10 mouse cellular contexts compared by ENCODE assay signal in the genomic region with DNA sequence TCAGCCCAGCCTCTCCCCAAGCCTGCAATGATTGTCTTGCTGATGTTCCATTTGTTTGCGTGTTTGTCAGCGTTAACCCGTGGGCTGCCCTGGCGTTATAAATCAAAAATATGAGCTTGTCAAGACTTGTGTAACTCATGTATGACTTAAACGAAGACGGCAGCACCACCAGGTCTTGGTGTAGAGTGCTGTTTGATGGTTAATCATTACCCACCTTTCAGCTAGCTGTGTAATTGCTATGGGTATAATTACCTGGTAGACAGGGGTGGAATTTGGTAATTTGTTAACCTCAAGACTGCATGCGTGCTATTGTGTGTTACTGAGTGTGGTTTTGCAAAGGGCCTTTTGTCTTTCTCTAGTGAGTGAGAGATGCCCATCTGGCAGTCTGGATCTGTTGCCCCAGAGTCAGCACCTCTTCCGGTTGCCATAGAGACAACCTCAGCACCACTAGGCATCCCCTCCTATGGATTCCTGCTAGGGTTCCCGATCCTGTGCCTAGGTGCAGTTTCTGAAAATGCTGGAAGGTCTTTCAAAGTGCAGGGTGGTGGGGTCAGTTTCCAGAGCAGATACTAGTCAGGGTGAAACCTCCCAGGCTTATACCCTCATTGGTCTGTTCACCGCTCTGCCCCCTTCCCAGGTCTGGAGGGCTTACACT. TPM values are rescaled to one million over a fixed set of nuclear protein-coding genes. Genes with fewer than 3 reads are reported as not detected.
A peak's percentile ranks its signal among the peaks of the same experiment; 100 is the strongest.
DNase-seq lines count a peak whose midpoint lies in the region; ATAC-seq and TF ChIP-seq lines count a peak whose summit lies in the region.
"Had no signal": no experiment of that assay in that cellular context is flagged by ENCODE, and none has a peak within 500 bp of the region (broad histone marks: within the 10 kb centered on the region; RNA-seq: fewer than 3 reads in every experiment).

No protein-coding gene starts in this region.

- H3K27me3 ChIP-seq in ES-Bruce4 (ENCODE audit: control insufficient read depth, insufficient read depth, low read length, poor library complexity, severe bottlenecking): no peaks in the 10 kb centered on the region
- 0 out of 2 replicates have a peak, but pooled peaks cover 5% of the 10 kb centered on the region for H3K27me3 ChIP-seq in embryonic facial prominence, embryonic 10.5 days (replicated peaks; ENCODE audit: low read depth, poor library complexity, severe bottlenecking)
- no peaks in the 10 kb centered on the region for H3K27me3 ChIP-seq in hindbrain, embryonic 13.5 days
- no peaks in the 10 kb centered on the region for H3K27me3 ChIP-seq in limb, embryonic 13.5 days
- H3K27me3 ChIP-seq: liver, embryonic 13.5 days had no signal

- H3K9me3 ChIP-seq in ES-Bruce4 (replicated peaks; ENCODE audit: control insufficient read depth, insufficient read depth, low read length, poor library complexity, severe bottlenecking): no peaks in the 10 kb centered on the region
- no peaks in the 10 kb centered on the region for H3K9me3 ChIP-seq in embryonic facial prominence, embryonic 10.5 days
- H3K9me3 ChIP-seq in hindbrain, embryonic 13.5 days: no peaks in the 10 kb centered on the region
- H3K9me3 ChIP-seq in limb, embryonic 13.5 days: no peaks in the 10 kb centered on the region
- H3K9me3 ChIP-seq: liver, embryonic 13.5 days had no signal

- DNase-seq in embryonic facial prominence, embryonic 10.5 days (ENCODE audit: low spot score): no peak
- no peak for DNase-seq in left cerebral cortex, postnatal 14 days (ENCODE audit: low spot score in 2 of 2)
- no peak for DNase-seq in layer of hippocampus, postnatal 10 days (ENCODE audit: low spot score in 2 of 2)
- no peak for DNase-seq in testis, postnatal 10 days (ENCODE audit: low spot score)
- DNase-seq in right cerebral cortex, postnatal 14 days: no peak
- DNase-seq: cerebellum, adult 8-10 months; liver, embryonic 13.5 days had no signal

- no peak overlapping the region for H3K4me3 ChIP-seq in ES-Bruce4 (ENCODE audit: low read depth, low read length)
- 0 out of 2 replicates have a peak overlapping the region, but pooled peaks have one; percentile 47 for H3K4me3 ChIP-seq in embryonic facial prominence, embryonic 10.5 days
- no peak overlapping the region for H3K4me3 ChIP-seq in hindbrain, embryonic 13.5 days
- H3K4me3 ChIP-seq in limb, embryonic 13.5 days: no peak overlapping the region
- H3K4me3 ChIP-seq: liver, embryonic 13.5 days had no signal

- intact Hi-C loops in left cerebral cortex, postnatal 14 days (cut with DNase I): no loop called here

- peak overlapping the region; percentile 54; the same call in 1 of the 2 replicates for H3K4me2 ChIP-seq in hindbrain, embryonic 13.5 days
- H3K4me2 ChIP-seq in limb, embryonic 13.5 days (replicated peaks): 0 out of 2 replicates have a peak overlapping the region, but pooled peaks have one; percentile 69
- H3K4me2 ChIP-seq: liver, embryonic 13.5 days had no signal

- no peak for TF ChIP-seq CTCF in ES-Bruce4 (IDR thresholded peaks at IDR 0.05; ENCODE audit: low read depth, low read length)

- 64% methylated on average over 10 of the region's 10 CpGs for WGBS in embryonic facial prominence, embryonic 10.5 days
- 19% methylated on average over 10 of the region's 10 CpGs for WGBS in hindbrain, embryonic 13.5 days
- WGBS in limb, embryonic 13.5 days: 48% methylated on average over 10 of the region's 10 CpGs

- no peak for TF ChIP-seq EP300 in ES-Bruce4 (IDR thresholded peaks at IDR 0.05; ENCODE audit: insufficient read depth, low read depth, low read length)

- H3K9ac ChIP-seq in ES-Bruce4 (ENCODE audit: low read depth, poor library complexity, severe bottlenecking): no peak overlapping the region
- H3K9ac ChIP-seq in hindbrain, embryonic 13.5 days: peak overlapping the region; percentile 35; the same call in 1 of the 2 replicates
- no peak overlapping the region for H3K9ac ChIP-seq in limb, embryonic 13.5 days
- H3K9ac ChIP-seq: liver, embryonic 13.5 days had no signal

- H3K27ac ChIP-seq in ES-Bruce4 (ENCODE audit: insufficient read depth, low read length): peak overlapping the region; percentile 39; the same call in 1 of the 2 replicates
- peak overlapping the region; percentile 77 for H3K27ac ChIP-seq in embryonic facial prominence, embryonic 10.5 days (replicated peaks)
- peak overlapping the region; percentile 84 for H3K27ac ChIP-seq in hindbrain, embryonic 13.5 days
- H3K27ac ChIP-seq in limb, embryonic 13.5 days: peak overlapping the region; percentile 22; the same call in 1 of the 2 replicates
- H3K27ac ChIP-seq: liver, embryonic 13.5 days had no signal

- no peaks in the 10 kb centered on the region for H3K36me3 ChIP-seq in ES-Bruce4 (ENCODE audit: control insufficient read depth, insufficient read depth, low read length, poor library complexity, severe bottlenecking)
- H3K36me3 ChIP-seq in embryonic facial prominence, embryonic 10.5 days (replicated peaks): no peaks in the 10 kb centered on the region
- H3K36me3 ChIP-seq in hindbrain, embryonic 13.5 days: no peaks in the 10 kb centered on the region
- H3K36me3 ChIP-seq in limb, embryonic 13.5 days: no peaks in the 10 kb centered on the region
- H3K36me3 ChIP-seq: liver, embryonic 13.5 days had no signal

- TF ChIP-seq POLR2A in ES-Bruce4 (IDR thresholded peaks at IDR 0.05; ENCODE audit: insufficient read depth, low read length): no peak

- no peak for ATAC-seq in hindbrain, embryonic 13.5 days (ENCODE audit: low FRiP score)
- ATAC-seq in limb, embryonic 13.5 days (ENCODE audit: low FRiP score, low read depth): no peak

- peaks cover 28% of the 10 kb centered on the region for H3K4me1 ChIP-seq in ES-Bruce4 (ENCODE audit: control insufficient read depth, insufficient read depth, low read length)
- peaks cover 65% of the 10 kb centered on the region for H3K4me1 ChIP-seq in embryonic facial prominence, embryonic 10.5 days
- peaks cover 77% of the 10 kb centered on the region for H3K4me1 ChIP-seq in hindbrain, embryonic 13.5 days (replicated peaks)
- peaks cover 54% of the 10 kb centered on the region for H3K4me1 ChIP-seq in limb, embryonic 13.5 days

RNA-seq across cellular contexts. Expression of a gene that starts 15.1 kb away (rescaled TPM):
- polyA plus RNA-seq in ES-Bruce4 (2011; ENCODE audit: insufficient read depth, insufficient read length, low read depth, missing spikeins): 40.3 and 44.1 TPM in 2 replicates
- 14.1 and 14.7 TPM in 2 replicates for polyA plus RNA-seq in embryonic facial prominence, embryonic 10.5 days (2016; fragmentation: Nextera tagmentation; extraction: Ambion mirVana)
- 43.0 and 46.2 TPM in 2 replicates for polyA plus RNA-seq in hindbrain, embryonic 13.5 days (2015; fragmentation: Nextera tagmentation; extraction: Ambion mirVana)
- polyA plus RNA-seq in limb, embryonic 13.5 days (2015; fragmentation: Nextera tagmentation; extraction: Ambion mirVana): 17.0 and 17.7 TPM in 2 replicates
- 100 to 1,000 TPM; 217 to 226 TPM for total RNA-seq in left cerebral cortex, postnatal 14 days (2021)
- total RNA-seq in layer of hippocampus, postnatal 10 days (2021): 100 to 1,000 TPM; 207 to 210 TPM

RNA-seq across cellular contexts. Expression of a gene that starts 35.4 kb away (rescaled TPM):
- 3.1 and 3.3 TPM in 2 replicates for polyA plus RNA-seq in ES-Bruce4 (2011; ENCODE audit: insufficient read depth, insufficient read length, low read depth, missing spikeins)
- 140 TPM in 2 replicates for polyA plus RNA-seq in embryonic facial prominence, embryonic 10.5 days (2016; fragmentation: Nextera tagmentation; extraction: Ambion mirVana)
- 106 and 109 TPM in 2 replicates for polyA plus RNA-seq in hindbrain, embryonic 13.5 days (2015; fragmentation: Nextera tagmentation; extraction: Ambion mirVana)
- 167 and 187 TPM in 2 replicates for polyA plus RNA-seq in limb, embryonic 13.5 days (2015; fragmentation: Nextera tagmentation; extraction: Ambion mirVana)
- total RNA-seq in left cerebral cortex, postnatal 14 days (2021): 1 to 10 TPM; 8.8 to 8.9 TPM
- total RNA-seq in layer of hippocampus, postnatal 10 days (2021): 1 to 10 TPM; 7.7 to 9.6 TPM

Comparison
In these comparisons a context has a peak if more than half of its experiments do, and no peak if none do; other contexts are left out.
1. H3K27ac ChIP-seq: peak in every context shown above with its lines; median percentile 84 in hindbrain, embryonic 13.5 days; 77 in embryonic facial prominence, embryonic 10.5 days; 39 in ES-Bruce4; 22 in limb, embryonic 13.5 days.
2. RNA of a gene that starts 35.4 kb away (polyA plus RNA-seq): 167 to 187 TPM in limb, embryonic 13.5 days, 140 TPM in embryonic facial prominence, embryonic 10.5 days and 106 to 109 TPM in hindbrain, embryonic 13.5 days; 3.1 to 3.3 TPM in ES-Bruce4; every median in the first group is over 10 times any median in the second.